Mouse (Mus musculus) B cell, adult 2 months (primary cell): ENCODE measurements around the gene Ttll7.

ENCODE experiments used
- DNase-seq, 2 experiments: peaks; one replicate each; pipeline ENCODE4 v3.0.0; 2022

Ttll7 gene

GRCm38 (mm10) chr3:146914798-146915197 lies 62.6 kb downstream of the Ttll7 start:
- DNase-seq: peak; percentile 77 to 79

GRCm38 (mm10) chr3:146917891-146918290 lies 65.7 kb downstream of the Ttll7 start:
- no peak for DNase-seq

- DNase-seq: no peak
Measured at GRCm38 (mm10) chr3:146918323-146918722, 66.2 kb downstream of the Ttll7 start.

GRCm38 (mm10) chr3:146927311-146928015 lies 75.3 kb downstream of the Ttll7 start:
- no peak for DNase-seq

GRCm38 (mm10) chr3:146928141-146928540 lies 76.0 kb downstream of the Ttll7 start:
- DNase-seq: no peak

- DNase-seq: no peak
Measured at GRCm38 (mm10) chr3:146929011-146929410, 76.8 kb downstream of the Ttll7 start.

- DNase-seq: no peak
Measured at GRCm38 (mm10) chr3:146931190-146931589, 79.0 kb downstream of the Ttll7 start.

- no peak for DNase-seq
Measured at GRCm38 (mm10) chr3:146932506-146932905, 80.3 kb downstream of the Ttll7 start.

- no peak for DNase-seq
Measured at GRCm38 (mm10) chr3:146936888-146937287, 84.7 kb downstream of the Ttll7 start.

GRCm38 (mm10) chr3:146939391-146940250 lies 87.5 kb downstream of the Ttll7 start:
- no peak for DNase-seq

GRCm38 (mm10) chr3:146943101-146943500 lies 90.9 kb downstream of the Ttll7 start:
- DNase-seq: no peak

GRCm38 (mm10) chr3:146945342-146945741 lies 93.2 kb downstream of the Ttll7 start:
- no peak for DNase-seq

GRCm38 (mm10) chr3:146945887-146946286 lies 93.7 kb downstream of the Ttll7 start:
- peak; percentile 63 to 66 for DNase-seq

- DNase-seq: no peak
Measured at GRCm38 (mm10) chr3:146946641-146947040, 94.5 kb downstream of the Ttll7 start.

GRCm38 (mm10) chr3:146956792-146957191 lies 104.6 kb downstream of the Ttll7 start:
- DNase-seq: no peak

GRCm38 (mm10) chr3:146962838-146963237 lies 110.7 kb downstream of the Ttll7 start:
- DNase-seq: no peak

GRCm38 (mm10) chr3:146964384-146964783 lies 112.2 kb downstream of the Ttll7 start:
- no peak for DNase-seq

GRCm38 (mm10) chr3:146967242-146967641 lies 115.1 kb downstream of the Ttll7 start:
- no peak for DNase-seq

- no peak for DNase-seq
Measured at GRCm38 (mm10) chr3:146967834-146968233, 115.7 kb downstream of the Ttll7 start.

GRCm38 (mm10) chr3:146978272-146978671 lies 126.1 kb downstream of the Ttll7 start:
- DNase-seq: no peak

GRCm38 (mm10) chr3:146993834-146994669 lies 141.9 kb downstream of the Ttll7 start:
- DNase-seq: no peak

- DNase-seq: no peak
Measured at GRCm38 (mm10) chr3:146994670-146995415, 142.7 kb downstream of the Ttll7 start.
